Mouse (Mus musculus) liver (tissue): ENCODE measurements at regions not wholly inside any gene's neighbourhood (a gene's known extent, or its start where the extent isn't known, plus 50 kb on each side); places are given as distances from the start of the nearest gene placed in this dataset.

ENCODE experiments used
- DNase-seq: peaks from one replicate; pipeline ENCODE4 v3.0.0-alpha.2; 2020; ENCODE audit warnings: mixed read lengths

GRCm38 (mm10) chr8:11091675-11092345, 83.6 kb upstream of the Irs2 start:
- DNase-seq, result peak; percentile 29

DNA sequence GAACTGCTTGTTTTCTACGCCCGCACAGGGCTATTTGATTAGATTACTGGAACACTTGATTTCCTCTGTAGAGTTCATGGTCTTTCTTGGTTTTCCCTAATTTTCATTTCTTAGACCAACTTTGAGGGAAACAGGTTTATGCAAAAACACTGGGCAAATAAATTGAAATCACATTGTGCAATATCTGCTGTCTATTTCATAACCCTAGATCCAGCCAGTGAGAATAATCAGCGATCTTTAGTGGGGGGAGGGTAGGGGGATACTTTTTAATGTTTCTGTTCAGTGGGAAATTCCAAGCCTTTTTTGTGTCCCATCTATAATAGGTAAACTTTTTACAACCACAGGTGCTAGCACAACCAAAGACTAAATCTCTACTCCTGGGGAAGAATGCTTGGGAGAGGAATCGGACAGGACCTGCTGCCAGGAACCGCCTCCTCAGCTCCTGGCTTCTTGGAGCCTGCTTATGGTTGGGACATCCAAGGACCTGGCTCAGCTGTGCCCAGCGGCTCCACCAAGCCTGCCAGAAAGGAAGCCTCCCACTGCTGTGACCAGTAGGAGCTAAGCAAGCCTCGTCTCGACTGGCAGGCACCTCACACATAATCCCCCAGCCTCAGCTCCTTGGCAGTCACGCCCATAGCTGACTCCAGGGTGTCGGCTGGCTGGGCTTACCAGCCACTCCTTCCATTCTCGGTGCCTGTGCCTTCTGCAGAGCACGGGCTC, 80.8 kb upstream of the Irs2 start:
- DNase-seq, result no peak

- DNase-seq, result no peak
Observed at GRCm38 (mm10) chr8:11085244-11085643, 77.0 kb upstream of the Irs2 start.

GRCm38 (mm10) chr8:11084051-11084533, 75.8 kb upstream of the Irs2 start:
- peak; percentile 42 for DNase-seq

DNA sequence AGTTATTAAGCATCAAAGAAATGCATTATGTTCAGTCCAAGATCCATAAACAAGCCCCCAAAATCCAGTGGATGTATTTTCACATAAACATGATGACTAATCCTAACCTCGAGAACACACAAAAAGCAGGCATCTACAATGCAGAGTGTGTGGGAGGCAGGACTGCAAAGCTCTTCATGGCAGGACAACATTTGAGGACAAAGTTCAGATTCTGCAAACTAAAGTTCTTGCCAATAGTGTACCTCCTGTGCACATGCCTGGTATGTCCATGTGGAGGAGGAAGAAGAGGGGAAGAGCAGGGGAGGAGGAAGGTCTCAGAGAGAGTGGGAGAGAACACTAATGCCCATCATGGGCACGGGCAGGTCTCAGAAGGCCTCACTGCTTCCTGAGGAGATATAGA, 72.6 kb upstream of the Irs2 start:
- DNase-seq, result no peak

GRCm38 (mm10) chr8:11079805-11080204, 71.5 kb upstream of the Irs2 start:
- no peak for DNase-seq

GRCm38 (mm10) chr8:11077138-11077537, 68.9 kb upstream of the Irs2 start:
- DNase-seq, result no peak

DNA sequence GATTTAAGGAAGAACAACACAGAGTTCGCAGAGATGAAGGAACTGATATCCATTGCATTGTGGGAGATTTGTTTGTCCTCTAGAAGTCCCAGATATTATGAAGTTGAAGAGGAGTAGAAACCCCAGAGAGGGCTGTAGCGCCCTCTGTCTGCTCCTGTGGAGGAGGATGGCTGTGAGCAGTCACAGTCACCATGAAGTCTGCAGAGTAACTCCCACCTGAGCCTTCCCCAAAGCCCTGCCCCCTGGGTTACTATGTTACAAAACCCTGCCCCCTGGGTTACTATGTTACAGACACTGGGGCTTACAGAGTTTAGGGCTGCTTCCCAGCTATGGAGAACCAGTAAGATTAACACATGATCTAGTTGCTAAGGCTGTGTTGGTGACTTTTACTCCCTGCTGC, 62.9 kb upstream of the Irs2 start:
- peak; percentile 25 for DNase-seq

- DNase-seq, result no peak
Observed at GRCm38 (mm10) chr8:11067450-11067849, 59.2 kb upstream of the Irs2 start.

DNA sequence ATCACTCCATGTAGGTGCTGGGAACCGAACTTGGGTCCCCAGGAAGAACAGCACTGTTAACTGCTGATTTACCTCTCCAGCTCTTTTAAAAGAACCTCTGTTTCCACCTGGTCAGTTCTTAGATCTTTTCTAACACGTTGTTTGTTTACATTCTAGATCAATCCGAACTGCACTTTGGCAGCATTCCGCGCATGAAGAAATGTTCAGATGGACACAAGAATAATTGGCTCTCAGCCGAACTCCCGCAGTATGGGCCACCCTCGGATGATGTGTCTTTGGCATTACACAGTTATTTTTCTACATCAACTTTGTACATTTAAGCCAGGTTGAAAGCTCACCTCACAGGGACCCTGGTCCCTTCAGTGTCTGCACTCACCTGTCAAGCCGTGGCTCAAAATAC, 57.7 kb upstream of the Irs2 start:
- no peak for DNase-seq

DNA sequence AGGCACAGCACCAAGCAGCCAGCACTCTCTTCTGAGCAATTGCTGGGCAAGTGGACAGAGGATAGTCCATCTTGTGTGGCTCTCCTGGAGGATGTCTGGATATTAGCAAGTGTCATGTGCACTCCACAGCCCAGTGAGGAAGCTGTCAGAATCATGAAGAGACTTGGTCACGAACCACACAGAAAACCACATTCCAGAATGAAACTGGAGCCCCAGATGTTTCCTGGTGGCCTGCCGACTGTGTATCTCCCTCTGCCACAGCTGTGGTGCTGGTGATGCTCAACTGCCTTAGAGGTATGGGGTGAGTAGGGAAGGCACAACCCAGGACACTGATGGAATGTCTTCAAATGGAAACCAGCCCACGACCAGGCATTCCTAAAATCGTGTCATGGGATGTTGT, 57.0 kb upstream of the Irs2 start:
- no peak for DNase-seq

- no peak for DNase-seq
Observed at GRCm38 (mm10) chr8:11063058-11063457, 54.8 kb upstream of the Irs2 start.

DNA sequence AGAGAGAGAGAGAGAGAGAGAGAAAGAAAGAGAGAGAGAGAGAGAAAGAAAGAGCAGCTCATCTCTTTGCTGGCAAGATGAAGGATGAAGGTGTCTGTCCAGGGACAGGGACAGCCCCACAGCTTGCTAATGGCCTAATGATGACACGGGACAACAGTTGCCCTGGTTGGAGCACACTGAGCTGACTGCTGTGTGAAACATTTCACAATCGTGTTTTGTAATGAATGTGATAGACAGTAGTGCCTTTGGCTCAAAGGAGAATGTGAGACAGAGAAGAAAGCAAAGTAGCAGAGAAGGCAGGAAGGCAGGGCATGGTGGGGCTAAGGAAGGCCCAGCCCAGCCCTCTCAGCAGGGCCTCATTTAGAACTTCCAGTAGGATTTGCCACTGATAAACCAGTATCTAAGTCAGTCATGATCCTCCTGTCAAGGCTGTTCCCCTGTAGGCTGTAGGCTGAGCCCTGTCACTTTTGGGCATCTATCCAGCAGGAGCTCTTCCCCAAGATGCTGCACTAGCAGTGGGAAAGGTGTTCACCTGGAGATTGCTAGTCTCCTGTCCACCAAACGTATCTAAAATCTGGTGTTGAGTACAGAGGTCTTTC, 54.2 kb upstream of the Irs2 start:
- DNase-seq, result no peak

DNA sequence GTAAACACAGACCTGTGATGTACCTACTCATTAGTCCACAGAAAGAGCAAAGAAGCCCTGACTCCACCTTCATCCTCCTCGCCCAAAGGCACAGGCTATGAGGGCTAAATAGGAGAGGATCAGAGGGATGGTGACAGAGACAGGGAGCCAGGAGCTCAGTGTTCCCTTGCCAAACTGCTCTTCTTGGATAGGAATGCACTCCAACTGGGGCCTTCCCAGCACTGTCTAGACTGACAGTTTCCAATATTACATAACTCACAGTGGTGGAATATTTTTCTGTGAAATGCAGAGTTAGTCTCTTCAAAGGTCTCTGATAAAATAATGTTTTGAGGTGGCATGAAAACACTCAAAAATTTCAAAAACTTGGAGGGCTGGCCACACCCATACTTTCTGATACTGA, 53.5 kb upstream of the Irs2 start:
- no peak for DNase-seq

DNA sequence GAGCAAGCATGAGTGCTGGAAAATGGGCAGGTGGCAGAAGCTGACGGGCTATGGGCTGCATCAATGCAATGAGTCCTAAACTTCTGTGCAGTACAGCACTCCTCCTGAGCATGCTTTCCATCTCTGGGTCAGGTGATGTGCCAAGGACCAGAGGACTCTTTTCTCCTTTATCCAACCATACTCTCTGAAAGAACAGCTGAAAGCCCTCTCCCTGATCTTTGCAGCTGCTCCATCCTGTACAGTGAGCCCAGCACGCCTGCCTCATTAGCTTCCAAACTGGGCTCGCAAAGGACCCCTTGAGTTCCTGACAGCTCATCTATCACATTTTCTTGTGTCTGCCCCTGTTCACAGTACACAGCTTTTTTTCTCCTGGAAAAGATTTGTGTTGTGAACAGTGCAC, 52.3 kb upstream of the Irs2 start:
- DNase-seq, result no peak

- DNase-seq, result no peak
Observed at GRCm38 (mm10) chr8:11058392-11058791, 50.1 kb upstream of the Irs2 start.
